Mouse (Mus musculus) heart, embryonic 10.5 days (tissue): ENCODE measurements around the gene Schip1. TPM values are rescaled to one million over a fixed set of nuclear protein-coding genes. Genes with fewer than 3 reads are reported as not detected.

Source experiments
- DNase-seq: peaks from one replicate; pipeline ENCODE4 v3.0.0-alpha.2; 2017; ENCODE audit warnings: low spot score
- H3K27ac ChIP-seq: fragments of 300-500 bp; sonication (generic); 2 replicates; pipeline ENCODE4 v1.5.1; 2016; ENCODE audit warnings: mild to moderate bottlenecking
- H3K27me3 ChIP-seq: fragments of 300-500 bp; sonication (generic); 2 replicates; pipeline ENCODE4 v1.6.1; 2016; ENCODE audit warnings: mild to moderate bottlenecking; ENCODE audit not compliant: poor library complexity, insufficient read depth, severe bottlenecking
- H3K36me3 ChIP-seq: fragments of 300-500 bp; sonication (generic); 2 replicates; pipeline ENCODE4 v1.6.1; 2016; ENCODE audit warnings: mild to moderate bottlenecking, moderate library complexity
- H3K4me1 ChIP-seq: fragments of 300-500 bp; sonication (generic); 2 replicates; pipeline ENCODE4 v1.6.1; 2016; ENCODE audit warnings: mild to moderate bottlenecking
- H3K4me3 ChIP-seq: fragments of 300-500 bp; sonication (generic); 2 replicates; pipeline ENCODE4 v1.5.1; 2016; ENCODE audit warnings: mild to moderate bottlenecking, moderate library complexity
- H3K9me3 ChIP-seq: fragments of 300-500 bp; sonication (generic); 2 replicates; pipeline ENCODE4 v1.6.1; 2016; ENCODE audit warnings: mild to moderate bottlenecking, moderate library complexity
- WGBS: fragments of 180-500 bp; shearing (Covaris S2); methylation state at CpG from one replicate; pipeline ENCODE4 v1.1.7; 2016; 5-methylcytosine and 5-hydroxymethylcytosine counted together
- polyA plus RNA-seq: library from polyadenylated mRNA; unstranded; fragments of >200 nt; fragmentation: Nextera tagmentation; extraction: Ambion mirVana; gene quantifications from 2 replicates; pipeline ENCODE4 v1.2.1, GENCODE M21; 2016

Schip1 gene
- polyA plus RNA-seq, 1 experiment from 2014 or later, result 71.0 TPM

GRCm38 (mm10) chr3:68495736-68496242, 431.2 kb downstream of the Schip1 start:
- peak overlapping the region; percentile 73 for H3K4me3 ChIP-seq
- WGBS, result 2% methylated on average over 9 of the region's 9 CpGs
- no peaks in the 10 kb centered on the region for H3K27me3 ChIP-seq
- H3K36me3 ChIP-seq, result peaks cover 11% of the 10 kb centered on the region; the same call in 1 of the 2 replicates
- peak overlapping the region; percentile 95 for H3K27ac ChIP-seq
- peaks cover 66% of the 10 kb centered on the region for H3K4me1 ChIP-seq
- peak; percentile 80 for DNase-seq
- H3K9me3 ChIP-seq, result no peaks in the 10 kb centered on the region

- Histone ChIP-seq H3K4me1 (peaks cover 66% of the 10 kb centered on the region), H3K36me3 (peaks cover 11% of the 10 kb centered on the region; the same call in 1 of the 2 replicates), H3K27me3 (no peaks in the 10 kb centered on the region), H3K4me3 (peak overlapping the region; percentile 73), H3K9me3 (no peaks in the 10 kb centered on the region), H3K27ac (peak overlapping the region; percentile 95; the same call in 1 of the 2 replicates)
- WGBS, result 49% methylated on average over 6 of the region's 6 CpGs
- no peak for DNase-seq
Measured at GRCm38 (mm10) chr3:68496513-68496912, 431.9 kb downstream of the Schip1 start.

GRCm38 (mm10) chr3:68499532-68500152, 435.0 kb downstream of the Schip1 start:
- Histone ChIP-seq H3K36me3 (peaks cover 21% of the 10 kb centered on the region; the same call in 1 of the 2 replicates), H3K4me3 (no peak overlapping the region), H3K27ac (no peak overlapping the region), H3K27me3 (no peaks in the 10 kb centered on the region), H3K9me3 (no peaks in the 10 kb centered on the region), H3K4me1 (peaks cover 44% of the 10 kb centered on the region)
- DNase-seq, result no peak
- 48% methylated on average over 6 of the region's 6 CpGs for WGBS

GRCm38 (mm10) chr3:68504838-68505237, 440.2 kb downstream of the Schip1 start:
- Histone ChIP-seq H3K4me1 (peaks cover 55% of the 10 kb centered on the region), H3K4me3 (no peak overlapping the region), H3K27ac (no peak overlapping the region), H3K36me3 (peaks cover 10% of the 10 kb centered on the region; the same call in 1 of the 2 replicates), H3K9me3 (no peaks in the 10 kb centered on the region), H3K27me3 (no peaks in the 10 kb centered on the region)
- 60% methylated on average over 3 of the region's 3 CpGs for WGBS
- DNase-seq, result no peak

- peaks cover 10% of the 10 kb centered on the region; the same call in 1 of the 2 replicates for H3K36me3 ChIP-seq
- no peak overlapping the region for H3K4me3 ChIP-seq
- H3K4me1 ChIP-seq, result peaks cover 56% of the 10 kb centered on the region
- no peaks in the 10 kb centered on the region for H3K27me3 ChIP-seq
- no peaks in the 10 kb centered on the region for H3K9me3 ChIP-seq
- WGBS, result 29% methylated on average over 7 of the region's 7 CpGs
- DNase-seq, result no peak
- H3K27ac ChIP-seq, result peak overlapping the region; percentile 42; the same call in 1 of the 2 replicates
Measured at GRCm38 (mm10) chr3:68506769-68507318, 442.2 kb downstream of the Schip1 start.

GRCm38 (mm10) chr3:68508629-68509028, 444.0 kb downstream of the Schip1 start:
- Histone ChIP-seq H3K27me3 (no peaks in the 10 kb centered on the region), H3K36me3 (peaks cover 9% of the 10 kb centered on the region), H3K9me3 (no peaks in the 10 kb centered on the region), H3K4me3 (no peak overlapping the region), H3K4me1 (peaks cover 72% of the 10 kb centered on the region), H3K27ac (peak overlapping the region; percentile 69)
- 27% methylated on average over 6 of the region's 6 CpGs for WGBS
- DNase-seq, result no peak

- H3K9me3 ChIP-seq, result no peaks in the 10 kb centered on the region
- peaks cover 62% of the 10 kb centered on the region for H3K4me1 ChIP-seq
- no peaks in the 10 kb centered on the region for H3K27me3 ChIP-seq
- H3K4me3 ChIP-seq, result no peak overlapping the region
- peak overlapping the region; percentile 59; the same call in 1 of the 2 replicates for H3K27ac ChIP-seq
- peak; percentile 91 for DNase-seq
- H3K36me3 ChIP-seq, result peaks cover 9% of the 10 kb centered on the region
- WGBS, result 51% methylated on average over 5 of the region's 5 CpGs
Measured at GRCm38 (mm10) chr3:68510872-68511271, 446.3 kb downstream of the Schip1 start.

GRCm38 (mm10) chr3:68511744-68512143, 447.1 kb downstream of the Schip1 start:
- H3K27ac ChIP-seq, result peak overlapping the region; percentile 18; the same call in 1 of the 2 replicates
- H3K4me1 ChIP-seq, result peaks cover 60% of the 10 kb centered on the region
- H3K9me3 ChIP-seq, result no peaks in the 10 kb centered on the region
- peaks cover 9% of the 10 kb centered on the region for H3K36me3 ChIP-seq
- 77% methylated on average over 4 of the region's 4 CpGs for WGBS
- H3K4me3 ChIP-seq, result no peak overlapping the region
- no peaks in the 10 kb centered on the region for H3K27me3 ChIP-seq
- no peak for DNase-seq

GRCm38 (mm10) chr3:68512327-68512726, 447.7 kb downstream of the Schip1 start:
- Histone ChIP-seq H3K27me3 (no peaks in the 10 kb centered on the region), H3K27ac (no peak overlapping the region), H3K4me3 (no peak overlapping the region), H3K9me3 (no peaks in the 10 kb centered on the region), H3K36me3 (peaks cover 11% of the 10 kb centered on the region), H3K4me1 (peaks cover 55% of the 10 kb centered on the region)
- no peak for DNase-seq
- 80% methylated on average over 11 of the region's 11 CpGs for WGBS

- DNase-seq, result no peak
- Histone ChIP-seq H3K36me3 (peaks cover 16% of the 10 kb centered on the region), H3K27ac (no peak overlapping the region), H3K27me3 (no peaks in the 10 kb centered on the region), H3K4me1 (peaks cover 42% of the 10 kb centered on the region), H3K9me3 (no peaks in the 10 kb centered on the region), H3K4me3 (no peak overlapping the region)
- 61% methylated on average over 7 of the region's 7 CpGs for WGBS
Measured at GRCm38 (mm10) chr3:68513340-68514119, 448.9 kb downstream of the Schip1 start.

GRCm38 (mm10) chr3:68514120-68514497, 449.5 kb downstream of the Schip1 start:
- 78% methylated on average over 3 of the region's 3 CpGs for WGBS
- no peaks in the 10 kb centered on the region for H3K9me3 ChIP-seq
- H3K27me3 ChIP-seq, result no peaks in the 10 kb centered on the region
- no peak overlapping the region for H3K27ac ChIP-seq
- DNase-seq, result no peak
- H3K4me1 ChIP-seq, result peaks cover 37% of the 10 kb centered on the region
- peaks cover 16% of the 10 kb centered on the region for H3K36me3 ChIP-seq
- no peak overlapping the region for H3K4me3 ChIP-seq

- Histone ChIP-seq H3K4me3 (no peak overlapping the region), H3K9me3 (no peaks in the 10 kb centered on the region), H3K36me3 (peaks cover 16% of the 10 kb centered on the region), H3K27me3 (no peaks in the 10 kb centered on the region), H3K27ac (no peak overlapping the region), H3K4me1 (peaks cover 32% of the 10 kb centered on the region)
- DNase-seq, result no peak
- WGBS, result 80% methylated on average over 3 of the region's 3 CpGs
Measured at GRCm38 (mm10) chr3:68514717-68515116, 450.1 kb downstream of the Schip1 start.
